Mouse (Mus musculus) forebrain, embryonic 16.5 days (tissue): ENCODE results near the gene Mrps6. TPM values are rescaled to one million over a fixed set of nuclear protein-coding genes. Genes with fewer than 3 reads are reported as not detected.
"Not testable (repeated sequence)": the region's sequence is repeated elsewhere in the genome, so short reads cannot be mapped to it uniquely, and the experiment has no call there.

Source experiments
- ATAC-seq: fragments of 200-750 bp; cut with Nextera tagmentation; 2 replicates; pipeline ENCODE4 v1.8.0; 2017; ENCODE audit warnings: mild to moderate bottlenecking, moderate library complexity
- H3K27ac ChIP-seq: fragments of 300-500 bp; sonication (generic); 2 replicates; pipeline ENCODE4 v1.5.1; 2014; ENCODE audit warnings: low read length, control low read depth
- H3K27me3 ChIP-seq: fragments of 300-500 bp; sonication (generic); replicated peaks from 2 replicates; pipeline ENCODE4 v1.6.1; 2014; ENCODE audit warnings: low read length; ENCODE audit not compliant: control insufficient read depth, insufficient read depth
- H3K36me3 ChIP-seq: fragments of 300-500 bp; sonication (generic); 2 replicates; pipeline ENCODE4 v1.6.1; 2014; ENCODE audit not compliant: control insufficient read depth, insufficient read depth
- H3K4me1 ChIP-seq: fragments of 300-500 bp; sonication (generic); replicated peaks from 2 replicates; pipeline ENCODE4 v1.6.1; 2014; ENCODE audit warnings: low read length; ENCODE audit not compliant: control insufficient read depth, insufficient read depth
- H3K4me2 ChIP-seq: fragments of 300-500 bp; sonication (generic); 2 replicates; pipeline ENCODE4 v1.6.1; 2014; ENCODE audit warnings: mild to moderate bottlenecking, low read length, control low read depth
- H3K4me3 ChIP-seq: fragments of 300-500 bp; sonication (generic); replicated peaks from 2 replicates; pipeline ENCODE4 v1.5.1; 2014; ENCODE audit warnings: mild to moderate bottlenecking, low read length, control low read depth
- H3K9ac ChIP-seq: fragments of 300-500 bp; sonication (generic); replicated peaks from 2 replicates; pipeline ENCODE4 v1.6.1; 2014; ENCODE audit warnings: low read depth, low read length, control low read depth
- H3K9me3 ChIP-seq: fragments of 300-500 bp; sonication (generic); 2 replicates; pipeline ENCODE4 v1.6.1; 2016; ENCODE audit warnings: low read length; ENCODE audit not compliant: control insufficient read depth
- WGBS: fragments of 180-500 bp; shearing (Covaris S2); extraction: QIAGEN DNeasy Blood & Tissue Kit; methylation state at CpG from one replicate; pipeline ENCODE4 v1.1.7; 2014; 5-methylcytosine and 5-hydroxymethylcytosine counted together
- polyA plus RNA-seq: library from polyadenylated mRNA; unstranded; fragments of >200 nt; fragmentation: Nextera tagmentation; extraction: Ambion mirVana; gene quantifications from 2 replicates; pipeline ENCODE4 v1.2.1, GENCODE M21; 2015

Gene Mrps6
- polyA plus RNA-seq, 1 experiment from 2014 or later: 148 TPM

DNA sequence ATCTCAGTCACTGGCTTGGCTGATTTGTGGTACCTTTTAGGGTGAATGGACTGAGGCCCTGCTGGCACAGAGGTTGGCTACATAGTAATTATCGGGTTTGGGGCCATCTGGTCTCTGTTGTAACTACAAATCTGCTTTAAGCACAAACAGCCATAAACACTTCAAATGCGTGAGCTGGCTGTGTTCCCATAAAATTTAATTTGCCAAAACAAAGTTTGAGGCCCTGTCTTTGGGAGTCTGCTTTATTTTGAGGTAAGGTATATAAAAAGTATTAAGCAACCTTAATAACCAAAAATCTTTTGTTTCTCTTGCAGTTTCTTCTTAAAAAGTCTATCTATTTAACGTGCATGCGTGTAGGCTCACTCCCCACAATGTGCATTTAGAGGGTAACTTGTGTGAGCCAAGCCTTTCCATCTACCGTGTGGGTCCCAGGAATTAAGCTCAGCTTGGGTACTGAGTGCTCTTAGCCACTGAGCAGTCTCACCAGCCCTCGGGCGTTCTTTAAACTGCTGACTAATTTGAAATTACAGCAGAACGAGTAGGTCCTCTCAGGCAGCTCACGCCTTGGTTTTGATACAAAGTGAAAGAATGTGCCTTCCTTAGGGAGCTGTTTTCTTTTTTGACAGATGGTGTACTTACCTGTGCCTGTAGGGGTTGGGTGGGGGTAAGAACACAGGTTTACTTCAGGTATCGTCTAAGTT lies 40.4 kb downstream of the Mrps6 start:
- WGBS: 71% methylated on average over 10 of the region's 10 CpGs
- no peaks in the 10 kb centered on the region for H3K36me3 ChIP-seq
- no peak overlapping the region for H3K9ac ChIP-seq
- H3K27ac ChIP-seq: no peak overlapping the region
- H3K4me3 ChIP-seq: no peak overlapping the region
- no peaks in the 10 kb centered on the region for H3K27me3 ChIP-seq
- H3K4me1 ChIP-seq: peaks cover 2% of the 10 kb centered on the region
- no peak for ATAC-seq
- no peak overlapping the region for H3K4me2 ChIP-seq
- no peaks in the 10 kb centered on the region for H3K9me3 ChIP-seq

DNA sequence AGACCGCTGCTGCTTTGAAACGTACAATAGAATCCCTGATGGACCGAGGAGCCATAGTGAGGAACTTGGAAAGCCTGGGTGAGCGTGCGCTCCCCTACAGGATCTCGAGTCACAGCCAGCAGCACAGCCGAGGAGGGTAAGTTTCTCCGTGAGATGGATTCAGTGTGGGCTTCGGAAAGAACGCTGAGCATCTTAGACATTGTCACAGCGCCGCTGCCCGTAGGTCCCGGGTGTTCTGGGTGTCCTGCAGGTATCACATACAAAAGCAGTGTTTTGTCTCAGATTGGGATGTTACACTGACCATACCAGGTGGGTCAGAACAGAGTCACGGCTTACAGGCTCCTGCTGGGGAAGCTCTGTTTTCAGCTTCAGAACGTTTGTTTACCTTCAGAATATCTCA lies 41.5 kb downstream of the Mrps6 start:
- 81% methylated on average over 16 of the region's 16 CpGs for WGBS

DNA sequence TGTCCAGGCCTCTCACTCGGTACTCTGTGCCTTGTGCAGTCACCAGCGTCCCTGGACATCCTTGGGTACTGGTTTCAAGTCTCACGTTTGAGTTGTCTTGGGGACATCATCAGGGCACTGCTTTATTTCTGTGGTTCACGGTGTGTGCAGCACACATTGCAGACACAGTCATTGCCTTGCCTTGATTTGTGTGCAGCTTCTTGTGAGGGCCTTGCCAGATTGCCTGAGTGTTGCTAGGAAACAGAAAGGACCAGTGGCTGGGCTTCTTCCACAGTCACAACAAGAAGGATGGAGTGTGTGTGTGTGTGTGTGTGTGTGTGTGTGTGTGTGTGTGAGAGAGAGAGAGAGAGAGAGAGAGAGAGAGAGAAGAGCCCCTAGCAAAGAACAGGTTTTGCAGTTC lies 42.0 kb downstream of the Mrps6 start:
- no peak overlapping the region for H3K9ac ChIP-seq
- peak; percentile 66 for ATAC-seq
- no peaks in the 10 kb centered on the region for H3K36me3 ChIP-seq
- no peak overlapping the region for H3K4me2 ChIP-seq
- no peak overlapping the region for H3K4me3 ChIP-seq
- peaks cover 2% of the 10 kb centered on the region for H3K4me1 ChIP-seq
- 0 out of 2 replicates have a peak overlapping the region, but pooled peaks have one; percentile 21 for H3K27ac ChIP-seq
- H3K27me3 ChIP-seq: no peaks in the 10 kb centered on the region
- WGBS: 76% methylated on average over 4 of the region's 4 CpGs
- H3K9me3 ChIP-seq: no peaks in the 10 kb centered on the region

More for the DNA sequence above, 41.5 kb downstream of the Mrps6 start:
- H3K4me3 ChIP-seq: no peak overlapping the region
- no peak overlapping the region for H3K9ac ChIP-seq
- no peak for ATAC-seq
- H3K4me2 ChIP-seq: no peak overlapping the region
- no peaks in the 10 kb centered on the region for H3K36me3 ChIP-seq
- H3K9me3 ChIP-seq: no peaks in the 10 kb centered on the region
- H3K27me3 ChIP-seq: no peaks in the 10 kb centered on the region
- H3K4me1 ChIP-seq: peaks cover 2% of the 10 kb centered on the region
- H3K27ac ChIP-seq: 0 out of 2 replicates have a peak overlapping the region, but pooled peaks have one; percentile 21

DNA sequence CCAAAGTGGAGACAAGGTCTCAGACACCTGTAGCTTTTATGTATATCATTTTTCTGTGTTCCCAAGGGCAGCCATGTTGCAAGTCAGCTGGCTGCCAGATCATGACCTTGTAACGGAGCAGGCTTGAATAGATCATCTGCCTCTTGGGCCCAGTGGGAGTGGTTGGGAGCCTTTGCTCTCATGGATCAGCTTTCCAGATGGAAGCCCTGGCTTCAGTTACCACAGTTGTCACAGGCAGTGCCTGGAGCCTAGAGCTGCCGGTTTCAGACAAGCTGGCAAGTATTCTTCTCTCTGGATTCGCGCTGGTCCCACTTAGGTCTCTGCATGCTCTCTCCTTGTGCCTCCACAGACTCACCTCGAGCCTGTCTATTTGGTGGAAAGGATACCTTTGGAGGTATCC lies 44.0 kb downstream of the Mrps6 start:
- no peak for ATAC-seq
- Histone ChIP-seq H3K9me3 (no peaks in the 10 kb centered on the region), H3K4me1 (peaks cover 2% of the 10 kb centered on the region), H3K36me3 (no peaks in the 10 kb centered on the region), H3K4me2 (no peak overlapping the region), H3K9ac (no peak overlapping the region), H3K4me3 (no peak overlapping the region), H3K27ac (no peak overlapping the region), H3K27me3 (no peaks in the 10 kb centered on the region)
- WGBS: 77% methylated on average over 5 of the region's 5 CpGs

DNA sequence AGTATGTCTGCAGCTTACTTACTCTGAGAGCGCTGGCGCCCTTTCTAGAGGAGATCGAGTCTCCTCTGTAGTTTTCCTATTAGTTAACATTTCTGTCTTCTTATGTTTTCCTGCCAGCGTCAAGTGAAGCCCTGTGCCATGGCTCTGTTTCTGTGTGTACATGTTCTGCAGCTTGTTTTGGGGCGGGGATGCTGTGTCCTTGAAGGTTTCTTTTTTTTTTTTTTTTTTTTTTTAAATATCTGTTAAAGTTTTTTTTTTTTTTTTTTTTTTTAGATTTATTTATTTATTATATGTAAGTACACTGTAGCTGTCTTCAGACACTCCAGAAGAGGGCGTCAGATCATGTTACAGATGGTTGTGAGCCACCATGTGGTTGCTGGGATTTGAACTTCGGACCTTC lies 44.9 kb downstream of the Mrps6 start:
- not testable (repeated sequence) for H3K27me3 ChIP-seq, H3K36me3 ChIP-seq, ATAC-seq, H3K4me3 ChIP-seq, H3K9me3 ChIP-seq, H3K4me1 ChIP-seq, H3K27ac ChIP-seq, H3K9ac ChIP-seq, H3K4me2 ChIP-seq
- 95% methylated on average over 6 of the region's 7 CpGs for WGBS

DNA sequence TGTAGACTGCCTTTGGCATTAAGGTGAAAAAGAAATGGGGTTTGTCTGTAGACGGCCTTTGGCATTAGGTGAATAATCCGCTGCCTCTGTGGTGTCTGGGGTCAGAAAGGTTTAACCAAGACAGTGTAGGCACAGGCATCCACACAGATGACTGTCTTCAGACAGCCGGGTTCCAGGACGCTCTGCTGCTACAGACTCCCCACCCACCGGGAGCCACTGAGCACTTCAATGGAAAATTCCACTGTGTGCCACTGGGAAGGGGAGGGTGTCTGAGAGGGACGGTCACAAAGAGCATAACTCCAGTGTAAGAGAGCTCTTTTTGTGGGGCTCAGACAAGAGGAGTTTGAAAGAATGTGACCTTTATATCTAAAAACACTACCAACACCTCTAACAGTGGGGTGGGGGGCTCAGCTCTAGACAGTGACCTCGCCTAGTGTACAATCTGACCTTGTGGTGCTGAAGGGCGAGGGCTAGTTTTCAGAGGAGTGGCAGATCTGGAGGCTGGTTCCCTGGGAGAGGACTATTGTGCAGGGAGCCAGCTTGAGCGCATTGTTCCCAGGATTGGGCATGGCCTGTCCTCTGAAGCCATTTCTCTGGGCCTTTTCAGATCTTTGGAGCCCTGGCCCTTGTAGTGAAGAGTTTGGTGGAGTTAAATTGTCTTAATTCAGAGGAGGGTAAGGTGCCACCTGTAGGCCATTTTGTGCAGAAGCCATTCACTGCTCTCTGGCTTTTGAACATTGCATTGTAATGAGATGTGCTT lies 45.7 kb downstream of the Mrps6 start:
- 37% methylated on average over 9 of the region's 9 CpGs for WGBS
- no peak for ATAC-seq
- no peak overlapping the region for H3K4me2 ChIP-seq
- no peak overlapping the region for H3K9ac ChIP-seq
- H3K27me3 ChIP-seq: no peaks in the 10 kb centered on the region
- H3K4me1 ChIP-seq: peaks cover 2% of the 10 kb centered on the region; the same call in 1 of the 2 replicates
- no peaks in the 10 kb centered on the region for H3K36me3 ChIP-seq
- H3K9me3 ChIP-seq: no peaks in the 10 kb centered on the region
- H3K27ac ChIP-seq: no peak overlapping the region
- no peak overlapping the region for H3K4me3 ChIP-seq

DNA sequence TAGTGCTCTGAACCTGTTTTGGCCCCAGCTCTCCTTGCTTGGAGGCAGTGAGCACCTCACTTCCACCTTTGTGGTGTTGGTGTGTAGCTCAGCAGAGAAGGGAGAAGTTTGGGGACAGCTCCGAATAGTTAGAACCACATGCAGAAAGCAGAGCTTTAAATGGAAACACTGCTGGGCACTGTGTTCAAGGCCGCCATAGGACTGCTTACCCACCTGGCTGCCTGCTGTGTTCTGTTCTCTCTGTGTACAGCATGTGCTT lies 46.2 kb downstream of the Mrps6 start:
- Histone ChIP-seq H3K27ac (no peak overlapping the region), H3K9me3 (no peaks in the 10 kb centered on the region), H3K4me1 (peaks cover 2% of the 10 kb centered on the region; the same call in 1 of the 2 replicates), H3K27me3 (no peaks in the 10 kb centered on the region), H3K4me2 (no peak overlapping the region), H3K9ac (no peak overlapping the region), H3K36me3 (no peaks in the 10 kb centered on the region), H3K4me3 (no peak overlapping the region)
- 74% methylated on average over 2 of the region's 2 CpGs for WGBS
- no peak for ATAC-seq

DNA sequence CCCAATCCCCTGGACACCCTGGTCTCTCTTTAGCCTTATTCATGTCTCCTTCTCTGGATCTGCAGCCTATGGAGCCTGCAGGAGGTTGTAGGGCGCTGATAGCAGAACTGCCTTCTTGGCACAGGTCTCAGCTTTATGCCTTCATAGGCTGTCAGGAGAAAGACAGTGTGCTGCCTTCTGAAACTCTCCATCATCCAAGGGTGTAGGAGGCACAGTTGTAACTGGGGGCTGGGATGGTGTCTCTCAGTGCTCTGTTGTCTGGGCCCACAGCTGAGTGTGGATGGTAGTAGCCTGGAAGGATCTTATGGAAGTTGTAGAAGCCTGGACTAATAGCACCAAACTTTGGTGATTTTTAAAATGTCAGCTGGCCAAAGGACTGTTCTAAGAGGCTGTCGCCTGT lies 46.9 kb downstream of the Mrps6 start:
- H3K27ac ChIP-seq: no peak overlapping the region
- H3K27me3 ChIP-seq: no peaks in the 10 kb centered on the region
- H3K4me3 ChIP-seq: no peak overlapping the region
- no peaks in the 10 kb centered on the region for H3K36me3 ChIP-seq
- WGBS: 94% methylated on average over 2 of the region's 2 CpGs
- no peak for ATAC-seq
- no peak overlapping the region for H3K4me2 ChIP-seq
- H3K9me3 ChIP-seq: no peaks in the 10 kb centered on the region
- no peak overlapping the region for H3K9ac ChIP-seq
- peaks cover under 1% of the 10 kb centered on the region; the same call in 1 of the 2 replicates for H3K4me1 ChIP-seq

DNA sequence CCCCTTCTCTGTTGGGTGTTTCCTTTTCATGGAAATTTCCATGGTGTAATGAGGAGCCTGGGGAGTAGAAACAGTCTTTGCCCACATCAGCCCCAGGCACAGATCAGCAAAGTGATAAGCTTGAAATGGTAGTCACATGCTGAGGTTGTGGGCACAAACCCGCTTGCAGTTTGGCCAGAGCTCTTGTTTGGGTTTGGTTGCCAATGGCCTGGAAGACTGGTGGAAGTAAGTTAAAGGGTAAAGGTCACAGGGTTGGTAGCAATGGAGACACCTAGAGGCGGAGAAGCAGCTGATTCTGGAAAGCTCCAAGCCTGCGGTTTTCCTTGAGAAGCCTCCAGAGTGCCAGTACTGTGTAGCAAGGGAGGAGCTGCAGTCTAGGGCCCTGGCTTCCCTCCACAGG lies 47.6 kb downstream of the Mrps6 start:
- no peak overlapping the region for H3K4me3 ChIP-seq
- H3K27ac ChIP-seq: no peak overlapping the region
- WGBS: 85% methylated on average over 3 of the region's 3 CpGs
- H3K4me2 ChIP-seq: no peak overlapping the region
- H3K9ac ChIP-seq: no peak overlapping the region
- ATAC-seq: no peak
- no peaks in the 10 kb centered on the region for H3K9me3 ChIP-seq
- H3K36me3 ChIP-seq: no peaks in the 10 kb centered on the region
- no peaks in the 10 kb centered on the region for H3K4me1 ChIP-seq
- H3K27me3 ChIP-seq: no peaks in the 10 kb centered on the region
